Mouse (Mus musculus): Measurements from ENCODE around the gene Kcnh6. TPM values are rescaled to one million over a fixed set of nuclear protein-coding genes. Genes with fewer than 3 reads are reported as not detected.
"Not testable (repeated sequence)": the region's sequence is repeated elsewhere in the genome, so short reads cannot be mapped to it uniquely, and the experiment has no call there.

Gene Kcnh6
- polyA plus RNA-seq, 1 experiment from 2014 or later, result 0.39 TPM

DNA sequence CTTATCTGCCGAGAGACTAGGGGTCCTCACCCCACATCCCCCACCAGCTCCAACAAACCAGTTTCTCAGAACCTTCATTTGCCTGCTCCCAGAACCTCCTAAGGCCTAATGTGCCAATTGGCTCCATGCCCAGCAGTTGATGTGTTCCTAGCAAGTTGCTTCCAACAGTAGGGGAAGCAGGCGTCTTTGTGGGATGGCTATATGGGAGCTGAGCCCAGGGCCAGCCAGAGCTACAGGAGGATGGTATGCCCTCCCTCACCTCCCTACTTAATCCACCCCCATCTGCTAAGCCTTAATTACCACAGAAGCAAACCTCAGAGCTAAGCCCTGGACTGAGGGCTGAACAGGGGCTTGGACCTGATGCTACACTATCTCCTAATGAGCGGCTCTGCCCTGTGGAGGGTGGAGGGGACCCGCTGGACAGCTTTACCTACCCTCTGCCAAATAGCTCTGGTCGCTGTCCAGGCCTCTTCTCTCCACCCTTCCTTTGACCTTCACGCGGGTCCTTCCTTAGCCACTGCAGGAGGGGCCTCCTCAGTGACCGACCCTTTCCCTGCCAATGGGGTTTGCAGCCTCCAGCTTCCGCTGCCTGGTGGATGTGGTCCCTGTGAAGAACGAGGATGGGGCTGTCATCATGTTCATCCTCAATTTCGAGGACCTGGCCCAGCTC lies 5.8 kb downstream of the Kcnh6 start:
- H3K4me3 ChIP-seq (ENCODE audit: low read depth, low read length), result no peak overlapping the region
- H3K4me2 ChIP-seq, result no peak overlapping the region
- H3K36me3 ChIP-seq (ENCODE audit: insufficient read depth), result no peaks in the 10 kb centered on the region
- no peaks in the 10 kb centered on the region for H3K4me1 ChIP-seq (ENCODE audit: insufficient read depth)
- no peaks in the 10 kb centered on the region for H3K9me3 ChIP-seq (ENCODE audit: low read depth, low read length)
- H3K9ac ChIP-seq, result no peak overlapping the region
- H3K27me3 ChIP-seq (ENCODE audit: insufficient read depth, low read length), result peaks cover 10% of the 10 kb centered on the region
- ATAC-seq (ENCODE audit: insufficient read depth) (no peak; the same call in 1 of the 2 replicates), DNase-seq (peak; percentile 77)
- no peak overlapping the region for H3K27ac ChIP-seq (ENCODE audit: low read depth)
- WGBS, result 53% methylated on average over 11 of the region's 11 CpGs
- no peak for TF ChIP-seq CTCF (IDR thresholded peaks at IDR 0.05; ENCODE audit: low read depth)

DNA sequence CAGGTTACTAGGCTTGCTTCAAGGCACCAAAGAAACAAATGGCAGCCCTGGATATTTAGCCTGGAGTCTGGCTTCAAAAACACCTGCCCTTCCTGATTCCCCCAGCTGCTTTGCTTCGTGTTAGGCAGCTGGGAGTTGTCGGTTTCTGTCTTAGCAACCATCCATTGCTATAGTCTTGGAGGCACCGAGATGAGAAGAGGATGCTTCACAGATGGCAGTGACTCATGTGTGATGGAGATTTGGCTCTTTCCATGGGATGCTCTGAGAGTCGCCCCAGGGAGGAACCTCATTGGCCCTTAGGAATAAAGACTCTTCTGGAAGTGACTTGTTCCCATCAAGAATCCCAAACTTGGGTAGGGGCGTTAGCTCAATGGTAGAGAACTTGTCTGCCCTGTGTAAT lies 8.5 kb downstream of the Kcnh6 start:
- no peak overlapping the region for H3K4me3 ChIP-seq (ENCODE audit: low read depth, low read length)
- TF ChIP-seq CTCF (IDR thresholded peaks at IDR 0.05; ENCODE audit: low read depth), result no peak
- 73% methylated on average over 5 of the region's 5 CpGs for WGBS
- no peak overlapping the region for H3K27ac ChIP-seq (ENCODE audit: low read depth)
- no peaks in the 10 kb centered on the region for H3K9me3 ChIP-seq (ENCODE audit: low read depth, low read length)
- no peak overlapping the region for H3K4me2 ChIP-seq
- DNase-seq, result no peak
- no peak overlapping the region for H3K9ac ChIP-seq
- H3K4me1 ChIP-seq (ENCODE audit: insufficient read depth), result no peaks in the 10 kb centered on the region
- ATAC-seq (ENCODE audit: insufficient read depth), result no peak
- H3K36me3 ChIP-seq (ENCODE audit: insufficient read depth), result no peaks in the 10 kb centered on the region
- H3K27me3 ChIP-seq (ENCODE audit: insufficient read depth, low read length), result peaks cover 20% of the 10 kb centered on the region

DNA sequence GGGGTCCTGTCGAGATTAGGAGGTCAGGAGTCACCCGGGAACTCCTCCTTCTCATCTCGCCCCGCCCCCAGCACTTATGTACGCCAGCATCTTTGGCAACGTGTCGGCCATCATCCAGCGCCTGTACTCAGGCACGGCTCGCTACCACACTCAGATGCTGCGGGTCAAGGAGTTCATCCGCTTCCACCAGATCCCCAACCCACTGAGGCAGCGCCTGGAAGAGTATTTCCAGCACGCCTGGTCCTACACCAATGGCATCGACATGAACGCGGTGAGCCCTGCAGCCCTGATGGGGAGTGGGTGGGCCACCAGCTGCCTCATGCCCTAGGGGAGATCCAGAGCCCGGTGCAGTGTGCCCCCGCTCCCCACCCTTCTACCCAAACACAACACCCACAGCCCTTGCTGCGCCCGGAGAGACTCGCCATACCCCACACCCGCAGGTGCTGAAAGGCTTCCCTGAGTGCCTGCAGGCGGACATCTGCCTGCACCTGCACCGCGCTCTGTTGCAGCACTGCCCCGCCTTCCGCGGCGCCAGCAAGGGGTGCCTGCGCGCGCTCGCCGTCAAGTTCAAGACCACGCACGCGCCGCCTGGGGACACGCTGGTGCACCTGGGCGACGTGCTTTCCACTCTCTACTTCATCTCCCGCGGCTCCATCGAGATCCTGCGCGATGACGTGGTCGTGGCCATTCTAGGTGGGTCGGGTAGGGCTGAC lies 12.3 kb downstream of the Kcnh6 start:
- Histone ChIP-seq H3K4me1 (ENCODE audit: insufficient read depth) (no peaks in the 10 kb centered on the region), H3K27ac (ENCODE audit: low read depth) (no peak overlapping the region), H3K36me3 (ENCODE audit: insufficient read depth) (no peaks in the 10 kb centered on the region), H3K4me2 (peak overlapping the region; percentile 59), H3K4me3 (ENCODE audit: low read depth, low read length) (peak overlapping the region; percentile 24), H3K9me3 (ENCODE audit: low read depth, low read length) (no peaks in the 10 kb centered on the region), H3K27me3 (ENCODE audit: insufficient read depth, low read length) (peaks cover 23% of the 10 kb centered on the region), H3K9ac (peak overlapping the region; percentile 32)
- WGBS, result under 1% methylated on average over 50 of the region's 50 CpGs
- DNase-seq, result peak; percentile 37
- ATAC-seq (ENCODE audit: insufficient read depth), result peak; percentile 31; the same call in 1 of the 2 replicates
- no peak for TF ChIP-seq CTCF (IDR thresholded peaks at IDR 0.05; ENCODE audit: low read depth)

DNA sequence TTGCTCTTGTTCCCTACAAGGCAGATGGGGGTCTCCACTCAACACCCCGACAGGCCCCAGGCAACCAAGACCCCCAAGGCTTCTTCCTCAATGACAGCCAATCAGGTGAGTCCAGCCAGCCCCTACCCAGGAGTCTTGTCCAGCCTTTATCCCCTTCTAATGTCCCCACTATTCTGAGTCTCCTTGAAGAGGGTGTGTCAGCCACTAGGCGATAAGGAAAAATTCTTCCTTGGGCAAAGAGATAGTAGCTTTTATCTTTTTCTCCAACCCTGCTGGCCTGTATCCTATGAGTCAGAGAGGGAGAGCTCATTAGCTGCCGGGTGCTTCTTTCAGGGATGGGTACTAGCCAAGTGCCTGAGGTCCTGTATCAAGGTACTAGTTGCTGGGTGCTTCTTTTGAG lies 17.9 kb downstream of the Kcnh6 start:
- H3K9me3 ChIP-seq (ENCODE audit: low read depth, low read length), result no peaks in the 10 kb centered on the region
- H3K27ac ChIP-seq (ENCODE audit: low read depth), result no peak overlapping the region
- DNase-seq (no peak), ATAC-seq (ENCODE audit: insufficient read depth) (no peak)
- H3K36me3 ChIP-seq (ENCODE audit: insufficient read depth), result no peaks in the 10 kb centered on the region
- no peak for TF ChIP-seq CTCF (IDR thresholded peaks at IDR 0.05; ENCODE audit: low read depth)
- no peak overlapping the region for H3K9ac ChIP-seq
- peaks cover 10% of the 10 kb centered on the region; the same call in 1 of the 2 replicates for H3K27me3 ChIP-seq (ENCODE audit: insufficient read depth, low read length)
- H3K4me3 ChIP-seq (ENCODE audit: low read depth, low read length), result no peak overlapping the region
- no peak overlapping the region for H3K4me2 ChIP-seq
- H3K4me1 ChIP-seq (ENCODE audit: insufficient read depth), result no peaks in the 10 kb centered on the region
- 74% methylated on average over 3 of the region's 3 CpGs for WGBS

DNA sequence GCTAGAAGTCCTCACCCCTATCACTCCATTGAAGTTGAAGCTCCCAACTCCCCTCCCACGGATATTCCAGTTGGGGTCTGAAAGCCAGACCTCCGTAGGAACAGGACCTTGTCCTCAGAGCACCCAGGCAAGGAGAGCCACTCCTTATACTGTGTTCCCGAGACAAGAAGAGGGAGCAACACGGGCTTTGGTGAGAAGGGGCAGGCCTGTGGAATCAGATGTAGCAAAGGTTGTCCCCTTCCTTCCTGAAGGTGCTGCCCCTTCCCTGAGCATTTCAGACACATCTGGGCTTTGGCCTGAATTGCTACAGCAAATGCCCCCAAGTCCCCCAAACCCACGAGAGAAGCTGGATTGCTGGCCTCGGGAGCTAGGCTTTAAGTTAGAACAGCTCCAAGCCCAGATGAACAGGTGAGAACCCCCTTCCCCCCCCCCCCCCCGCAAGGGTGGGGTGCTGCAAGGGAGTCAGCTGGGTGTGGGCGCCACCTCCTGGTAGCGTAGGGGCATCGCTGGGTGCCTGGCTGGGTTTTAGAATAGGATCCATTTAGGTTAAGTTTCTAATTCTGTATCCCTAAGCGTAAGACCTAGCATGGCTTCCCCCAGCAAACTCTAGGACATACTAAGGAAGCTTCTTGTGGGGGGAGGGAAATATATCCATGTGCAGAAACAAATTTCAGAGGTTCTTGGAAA lies 18.7 kb downstream of the Kcnh6 start:
- DNase-seq (peak; percentile 61), ATAC-seq (ENCODE audit: insufficient read depth) (no peak)
- Histone ChIP-seq H3K36me3 (ENCODE audit: insufficient read depth) (no peaks in the 10 kb centered on the region), H3K9me3 (ENCODE audit: low read depth, low read length) (no peaks in the 10 kb centered on the region), H3K4me3 (ENCODE audit: low read depth, low read length) (no peak overlapping the region), H3K4me2 (no peak overlapping the region), H3K9ac (no peak overlapping the region), H3K4me1 (ENCODE audit: insufficient read depth) (no peaks in the 10 kb centered on the region), H3K27me3 (ENCODE audit: insufficient read depth, low read length) (peaks cover 3% of the 10 kb centered on the region; the same call in 1 of the 2 replicates), H3K27ac (ENCODE audit: low read depth) (no peak overlapping the region)
- 34% methylated on average over 11 of the region's 11 CpGs for WGBS
- peak; percentile 80 for TF ChIP-seq CTCF (IDR thresholded peaks at IDR 0.05; ENCODE audit: low read depth)

DNA sequence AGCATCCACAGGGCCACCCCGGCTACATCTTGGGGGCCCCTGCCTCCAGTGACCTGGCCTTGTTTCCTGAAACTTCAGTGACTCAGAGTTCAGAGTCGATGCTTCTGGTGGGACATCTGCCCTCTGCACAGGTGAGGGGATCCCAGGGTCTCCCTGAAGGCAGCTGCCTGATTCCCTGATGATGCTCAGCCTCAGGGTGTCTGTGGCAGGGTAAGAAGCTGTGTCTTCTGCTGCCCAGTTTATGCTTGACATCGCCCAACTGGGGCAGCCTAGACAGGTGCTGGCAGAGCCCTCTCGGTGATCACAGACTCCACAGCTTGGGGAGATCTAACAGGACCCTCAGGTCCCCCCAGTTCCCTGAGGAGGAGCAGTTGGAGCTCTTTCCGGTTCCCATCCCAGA lies 19.7 kb downstream of the Kcnh6 start:
- DNase-seq (no peak), ATAC-seq (ENCODE audit: insufficient read depth) (no peak)
- H3K4me2 ChIP-seq, result no peak overlapping the region
- no peaks in the 10 kb centered on the region for H3K9me3 ChIP-seq (ENCODE audit: low read depth, low read length)
- peaks cover 1% of the 10 kb centered on the region; the same call in 1 of the 2 replicates for H3K27me3 ChIP-seq (ENCODE audit: insufficient read depth, low read length)
- no peaks in the 10 kb centered on the region for H3K4me1 ChIP-seq (ENCODE audit: insufficient read depth)
- no peak for TF ChIP-seq CTCF (IDR thresholded peaks at IDR 0.05; ENCODE audit: low read depth)
- H3K36me3 ChIP-seq (ENCODE audit: insufficient read depth), result no peaks in the 10 kb centered on the region
- no peak overlapping the region for H3K27ac ChIP-seq (ENCODE audit: low read depth)
- WGBS, result 86% methylated on average over 5 of the region's 5 CpGs
- no peak overlapping the region for H3K9ac ChIP-seq
- H3K4me3 ChIP-seq (ENCODE audit: low read depth, low read length), result no peak overlapping the region

DNA sequence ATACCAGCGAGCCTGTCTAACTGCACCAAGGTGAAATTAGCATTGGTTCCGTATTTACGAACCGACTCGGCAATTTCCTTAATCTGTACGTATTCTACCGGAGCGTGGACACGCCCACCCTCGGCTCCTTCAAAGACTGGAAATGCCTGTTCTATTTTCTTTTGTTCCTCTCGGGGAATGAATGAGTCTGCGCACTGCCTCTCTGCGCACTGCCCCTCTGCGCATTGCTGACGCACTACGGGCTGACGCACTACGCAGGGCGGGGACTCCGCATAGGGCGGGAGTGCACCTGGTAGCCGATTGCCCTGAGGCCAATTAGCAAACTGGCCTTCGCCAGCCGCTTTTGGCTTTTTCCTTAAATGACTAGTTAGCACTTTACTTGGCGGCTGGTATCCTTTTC lies 24.1 kb downstream of the Kcnh6 start:
- not testable (repeated sequence) for H3K4me1 ChIP-seq (ENCODE audit: insufficient read depth); ATAC-seq (ENCODE audit: insufficient read depth); DNase-seq; H3K36me3 ChIP-seq (ENCODE audit: insufficient read depth); H3K27me3 ChIP-seq (ENCODE audit: insufficient read depth, low read length); H3K9me3 ChIP-seq (ENCODE audit: low read depth, low read length); H3K9ac ChIP-seq; H3K27ac ChIP-seq (ENCODE audit: low read depth)
- H3K4me2 ChIP-seq, result peak overlapping the region; percentile 32; the same call in 1 of the 2 replicates
- 51% methylated on average over 5 of the region's 25 CpGs for WGBS
- H3K4me3 ChIP-seq (ENCODE audit: low read depth, low read length), result peak overlapping the region; percentile 28

Measured in lung, embryonic 14.5 days (tissue).